Mouse (Mus musculus) MEL (cell line): ENCODE data around the gene Gm20388. TPM values are rescaled to one million over a fixed set of nuclear protein-coding genes. Genes with fewer than 3 reads are reported as not detected.

Experiments
- DNase-seq: peaks from one replicate; pipeline ENCODE4 v3.0.0; 2011; ENCODE audit warnings: low read depth, low spot score
- H3K27ac ChIP-seq: 2 replicates; pipeline ENCODE4 v1.5.1; 2012; ENCODE audit warnings: low read depth, mild to moderate bottlenecking, control low read depth, low read length, moderate library complexity; ENCODE audit not compliant: control insufficient read depth
- H3K27me3 ChIP-seq, 2 experiments: fragments of 150-350 bp in 1 of 2; sonication (generic) in 1 of 2; 2 replicates each; pipeline ENCODE4 v1.6.1; 2012; ENCODE audit warnings: low read length in 2 of 2, mild to moderate bottlenecking in 2 of 2, improper control_type of control experiment in 1 of 2, moderate library complexity in 1 of 2; ENCODE audit not compliant: insufficient read depth in 2 of 2, control insufficient read depth in 1 of 2
- H3K36me3 ChIP-seq, 2 experiments: 2 replicates each; pipeline ENCODE4 v1.6.1; 2012 to 2014; ENCODE audit warnings: low read length in 2 of 2, improper control_type of control experiment in 1 of 2, inconsistent platforms in 1 of 2, mild to moderate bottlenecking in 1 of 2; ENCODE audit not compliant: insufficient read depth in 2 of 2, control insufficient read depth in 1 of 2
- H3K4me1 ChIP-seq, 2 experiments: fragments of 150-350 bp in 1 of 2; sonication (generic) in 1 of 2; 2 replicates each; pipeline ENCODE4 v1.6.1; 2012; ENCODE audit warnings: low read length in 2 of 2, improper control_type of control experiment in 1 of 2, mild to moderate bottlenecking in 1 of 2; ENCODE audit not compliant: insufficient read depth in 2 of 2, control insufficient read depth in 1 of 2
- H3K4me3 ChIP-seq, 2 experiments: fragments of 150-350 bp in 1 of 2; sonication (generic) in 1 of 2; 2 replicates each; pipeline ENCODE4 v1.5.1; 2012; ENCODE audit warnings: low read depth in 2 of 2, low read length in 2 of 2, mild to moderate bottlenecking in 2 of 2, moderate library complexity in 2 of 2, control low read depth in 1 of 2, improper control_type of control experiment in 1 of 2; ENCODE audit not compliant: control insufficient read depth in 1 of 2, insufficient read depth in 1 of 2
- H3K79me2 ChIP-seq: 2 replicates; pipeline ENCODE4 v1.6.1; 2012; ENCODE audit warnings: mild to moderate bottlenecking, low read length, moderate library complexity; ENCODE audit not compliant: control insufficient read depth, poor library complexity, insufficient read depth
- H3K9ac ChIP-seq: 2 replicates; pipeline ENCODE4 v1.6.1; 2012; ENCODE audit warnings: low read depth, mild to moderate bottlenecking, control low read depth, low read length, moderate library complexity; ENCODE audit not compliant: control insufficient read depth, poor library complexity, severe bottlenecking
- H3K9me3 ChIP-seq: fragments of 150-350 bp; sonication (generic); replicated peaks from 2 replicates; pipeline ENCODE4 v1.6.1; 2012; ENCODE audit warnings: mild to moderate bottlenecking, low read length, improper control_type of control experiment, moderate library complexity; ENCODE audit not compliant: insufficient read depth
- BHLHE40 ChIP-seq: IDR thresholded peaks from 2 replicates; pipeline ENCODE4 v1.6.1; 2012; ENCODE audit warnings: low read depth, mild to moderate bottlenecking, inconsistent platforms, low read length, improper control_type of control experiment, borderline replicate concordance
- CHD1 ChIP-seq: IDR thresholded peaks from 2 replicates; pipeline ENCODE4 v1.6.1; 2012; ENCODE audit warnings: low read depth, mild to moderate bottlenecking, inconsistent platforms, low read length, improper control_type of control experiment
- CHD2 ChIP-seq: IDR thresholded peaks from 2 replicates; pipeline ENCODE4 v1.6.1; 2011; ENCODE audit warnings: low read length, improper control_type of control experiment
- E2F4 ChIP-seq: IDR thresholded peaks from 2 replicates; pipeline ENCODE4 v1.6.1; 2011; ENCODE audit warnings: low read depth, low read length, improper control_type of control experiment, borderline replicate concordance
- ELF1 ChIP-seq: IDR thresholded peaks from 2 replicates; pipeline ENCODE4 v1.6.1; 2014; ENCODE audit warnings: low read depth, mild to moderate bottlenecking, inconsistent platforms, low read length, improper control_type of control experiment, moderate library complexity
- ETS1 ChIP-seq: IDR thresholded peaks from 2 replicates; pipeline ENCODE4 v1.6.1; 2012; ENCODE audit warnings: low read depth, mild to moderate bottlenecking, inconsistent platforms, low read length, improper control_type of control experiment, moderate library complexity
- GABPA ChIP-seq: IDR thresholded peaks from 2 replicates; pipeline ENCODE4 v1.6.1; 2012; ENCODE audit warnings: low read depth, mild to moderate bottlenecking, inconsistent platforms, low read length, improper control_type of control experiment, moderate library complexity
- GATA1 ChIP-seq: IDR thresholded peaks from 2 replicates; pipeline ENCODE4 v1.6.1; 2011; ENCODE audit warnings: low read depth, low read length, improper control_type of control experiment
- MAZ ChIP-seq: IDR thresholded peaks from 2 replicates; pipeline ENCODE4 v1.6.1; 2012; ENCODE audit warnings: low read depth, mild to moderate bottlenecking, inconsistent platforms, low read length, improper control_type of control experiment
- MXI1 ChIP-seq: IDR thresholded peaks from 2 replicates; pipeline ENCODE4 v1.6.1; 2011; ENCODE audit warnings: mild to moderate bottlenecking, low read depth, low read length, improper control_type of control experiment
- MYB ChIP-seq: IDR thresholded peaks from 2 replicates; pipeline ENCODE4 v1.6.1; 2011; ENCODE audit warnings: mild to moderate bottlenecking, low read depth, low read length, improper control_type of control experiment
- MYC ChIP-seq: IDR thresholded peaks from 2 replicates; pipeline ENCODE4 v1.6.1; 2011; ENCODE audit warnings: low read depth, mild to moderate bottlenecking, low read length, improper control_type of control experiment, moderate library complexity
- NELFE ChIP-seq: IDR thresholded peaks from 2 replicates; pipeline ENCODE4 v1.6.1; 2011; ENCODE audit warnings: low read depth, low read length, improper control_type of control experiment
- POLR2A ChIP-seq, 2 experiments: IDR thresholded peaks; 2 replicates each; pipeline ENCODE4 v1.6.1; 2011 to 2012; ENCODE audit warnings: low read length in 2 of 2, mild to moderate bottlenecking in 2 of 2, control low read depth in 1 of 2, improper control_type of control experiment in 1 of 2, low read depth in 1 of 2, moderate library complexity in 1 of 2; ENCODE audit not compliant: control insufficient read depth in 1 of 2, insufficient read depth in 1 of 2, poor library complexity in 1 of 2
- POLR2AphosphoS2 ChIP-seq: IDR thresholded peaks from 2 replicates; pipeline ENCODE4 v1.6.1; 2011; ENCODE audit warnings: low read length, improper control_type of control experiment
- SIN3A ChIP-seq: IDR thresholded peaks from 2 replicates; pipeline ENCODE4 v1.6.1; 2012; ENCODE audit warnings: low read length, improper control_type of control experiment, inconsistent platforms
- TBP ChIP-seq: IDR thresholded peaks from 2 replicates; pipeline ENCODE4 v1.8.0; 2011; ENCODE audit warnings: low read depth, low read length, improper control_type of control experiment
- UBTF ChIP-seq: IDR thresholded peaks from 2 replicates; pipeline ENCODE4 v1.6.1; 2012; ENCODE audit warnings: low read depth, mild to moderate bottlenecking, inconsistent platforms, low read length, improper control_type of control experiment, moderate library complexity, borderline replicate concordance; ENCODE audit not compliant: insufficient read depth
- USF1 ChIP-seq: IDR thresholded peaks from 2 replicates; pipeline ENCODE4 v1.6.1; 2014; ENCODE audit warnings: low read depth, mild to moderate bottlenecking, inconsistent platforms, low read length, improper control_type of control experiment, moderate library complexity
- USF2 ChIP-seq, 2 experiments: IDR thresholded peaks; 2 replicates each; pipeline ENCODE4 v1.6.1; 2011 to 2012; ENCODE audit warnings: improper control_type of control experiment in 2 of 2, low read length in 2 of 2, borderline replicate concordance in 1 of 2, inconsistent platforms in 1 of 2, low read depth in 1 of 2, mild to moderate bottlenecking in 1 of 2; ENCODE audit not compliant: insufficient read depth in 1 of 2
- ZC3H11A ChIP-seq: IDR thresholded peaks from 2 replicates; pipeline ENCODE4 v1.6.1; 2012; ENCODE audit warnings: low read depth, mild to moderate bottlenecking, inconsistent platforms, low read length, improper control_type of control experiment
- ZMIZ1 ChIP-seq: IDR thresholded peaks from 2 replicates; pipeline ENCODE4 v1.6.1; 2012; ENCODE audit warnings: low read depth, mild to moderate bottlenecking, inconsistent platforms, low read length, improper control_type of control experiment, moderate library complexity
- ZNF384 ChIP-seq: IDR thresholded peaks from 2 replicates; pipeline ENCODE4 v1.6.1; 2012; ENCODE audit warnings: low read depth, mild to moderate bottlenecking, inconsistent platforms, low read length, improper control_type of control experiment
- polyA plus RNA-seq, 2 experiments: library from polyadenylated mRNA; stranded (reverse) in 1 of 2; unstranded in 1 of 2; fragments of >175 nt in 1 of 2; fragments of >200 nt in 1 of 2; gene quantifications; 2 replicates each; pipeline versions ENCODE4 v1.2.1 to v1.2.4; 2012; ENCODE audit warnings: low replicate concordance in 2 of 2, low read depth in 1 of 2; ENCODE audit not compliant: insufficient read length in 2 of 2, insufficient read depth in 1 of 2, missing spikeins in 1 of 2
- total RNA-seq: library from RNA; depleted of rRNA; stranded (reverse); fragments of 300-350 nt; gene quantifications from 2 replicates; pipeline ENCODE4 v1.2.3, GENCODE M21; 2012

Gm20388 gene
- total and polyA plus RNA-seq, 3 experiments = 11.1 to 17.8 TPM; not detected in 1

DNA sequence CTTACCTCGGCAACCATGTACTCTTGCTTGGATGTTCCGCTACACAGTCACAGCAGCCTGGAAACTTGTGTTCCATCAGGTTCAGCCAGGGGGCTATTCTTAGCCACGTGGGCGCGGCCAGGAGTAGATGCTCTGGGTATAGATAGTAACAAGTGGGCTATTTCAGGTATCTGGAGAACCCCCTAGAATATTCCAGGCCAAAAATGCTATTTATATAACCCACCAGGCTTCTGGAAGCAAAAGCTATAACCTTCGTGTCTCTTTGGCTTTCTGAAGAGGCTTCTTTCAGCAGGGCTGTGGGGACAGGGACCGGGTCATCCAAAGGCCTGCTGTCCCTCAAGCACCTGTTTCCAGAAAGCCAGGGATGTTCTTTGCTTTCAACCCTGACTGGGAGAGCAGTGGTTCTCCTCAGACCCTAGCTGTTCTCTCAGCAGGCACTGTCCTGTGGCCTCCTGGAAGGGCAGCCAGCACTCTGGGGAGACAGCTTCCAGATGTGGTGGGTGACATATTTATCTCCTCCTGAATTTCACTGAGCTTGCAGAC lies 2540.6 kb downstream of the Gm20388 start:
- Histone ChIP-seq H3K79me2 (no peaks in the 10 kb centered on the region), H3K36me3 (peaks cover 0 to 2% of the 10 kb centered on the region in 2 experiments; a peak in 2 of 4 replicates), H3K27me3 (no peaks in the 10 kb centered on the region; a peak in 1 of 4 replicates), H3K9ac (no peak overlapping the region), H3K4me3 (no peak overlapping the region), H3K4me1 (peaks cover 9 to 18% of the 10 kb centered on the region in 2 experiments), H3K27ac (no peak overlapping the region), H3K9me3 (no peaks in the 10 kb centered on the region)
- no peak for TF ChIP-seq USF1
- TF ChIP-seq UBTF = no peak
- no peak for TF ChIP-seq NELFE
- no peak for TF ChIP-seq GATA1
- TF ChIP-seq CHD2 = no peak
- TF ChIP-seq ZMIZ1 = no peak
- no peak for TF ChIP-seq ETS1
- no peak for TF ChIP-seq SIN3A
- no peak for TF ChIP-seq MYB
- no peak for TF ChIP-seq POLR2A (IDR thresholded peaks at IDR 0.05; ENCODE audit: control insufficient read depth in 1 of 2, insufficient read depth in 1 of 2, low read depth in 1 of 2, low read length in 2 of 2, poor library complexity in 1 of 2)
- no peak for TF ChIP-seq TBP
- no peak for TF ChIP-seq CHD1
- no peak for TF ChIP-seq USF2 (IDR thresholded peaks at IDR 0.05; ENCODE audit: borderline replicate concordance in 1 of 2, insufficient read depth in 1 of 2, low read depth in 1 of 2, low read length in 2 of 2)
- TF ChIP-seq MYC = no peak
- no peak for TF ChIP-seq E2F4
- DNase-seq = no peak

DNA sequence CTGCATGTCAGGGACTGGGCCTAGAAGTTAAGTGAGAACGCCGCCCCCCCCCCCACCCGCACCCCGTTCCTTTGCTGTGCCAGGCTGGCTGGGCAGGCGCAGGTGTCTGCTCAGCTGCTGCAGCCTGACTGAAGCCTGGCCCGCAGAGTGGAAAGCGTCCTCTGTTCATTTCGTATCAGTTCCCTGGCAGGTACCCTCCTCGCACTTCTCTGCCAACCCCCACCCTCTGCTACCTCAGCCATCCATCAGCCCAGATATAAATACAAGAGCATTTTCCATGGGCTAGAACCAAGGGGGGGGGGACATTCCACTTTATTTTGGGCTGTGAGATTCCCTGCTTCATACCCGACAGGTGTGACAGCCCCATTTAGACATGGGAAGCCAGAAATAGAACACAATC lies 2541.5 kb downstream of the Gm20388 start:
- TF ChIP-seq GATA1 (no peak), ZNF384 (no peak), POLR2AphosphoS2 (no peak), MAZ (no peak), BHLHE40 (no peak), ZC3H11A (no peak), GABPA (no peak), POLR2A (IDR thresholded peaks at IDR 0.05; ENCODE audit: control insufficient read depth in 1 of 2, insufficient read depth in 1 of 2, low read depth in 1 of 2, low read length in 2 of 2, poor library complexity in 1 of 2) (no peak), NELFE (no peak), MYB (no peak), ELF1 (no peak), SIN3A (no peak), MXI1 (no peak), E2F4 (no peak), MYC (no peak)

More for the DNA sequence above, 2541.5 kb downstream of the Gm20388 start:
- H3K36me3 ChIP-seq = peaks cover 0 to 2% of the 10 kb centered on the region in 2 experiments; a peak in 2 of 4 replicates
- no peak overlapping the region for H3K9ac ChIP-seq
- no peaks in the 10 kb centered on the region; a peak in 1 of 4 replicates for H3K27me3 ChIP-seq
- no peak overlapping the region for H3K4me3 ChIP-seq
- DNase-seq = no peak
- no peaks in the 10 kb centered on the region for H3K9me3 ChIP-seq
- no peak overlapping the region for H3K27ac ChIP-seq
- peaks cover 9 to 18% of the 10 kb centered on the region in 2 experiments for H3K4me1 ChIP-seq
- H3K79me2 ChIP-seq = no peaks in the 10 kb centered on the region
